Mouse (Mus musculus) heart, postnatal 10 days (tissue): Measurements from ENCODE around the gene Ercc6l. TPM values are rescaled to one million over a fixed set of nuclear protein-coding genes. Genes with fewer than 3 reads are reported as not detected.

Source experiments
- DNase-seq, 2 experiments: peaks; one replicate each; pipeline ENCODE4 v3.0.0; 2021
- intact Hi-C: fragments of 180-260 bp; cut with DNase I; formaldehyde crosslinking; loops from one replicate; pipeline ENCODE4 v1.15.1; 2025
- total RNA-seq, 2 experiments: library from RNA; stranded (reverse); gene quantifications; 2 replicates each; pipeline ENCODE4 v1.2.3; 2021

Ercc6l gene
- 1 to 10 TPM; 2.4 to 2.5 TPM for total RNA-seq

- intact Hi-C loops: loop anchor here (2.0 kb wide), 1 partner anchor 32 kb away; the partner anchor contains the start of gene Rps4x
- peak; percentile 93 to 94 for DNase-seq
Observed at GRCm38 (mm10) chrX:102156618-102157422, at the start of gene Ercc6l. Gene Ercc6l (minus strand): TSS chrX:102157091.

- no peak for DNase-seq
- intact Hi-C loops: no loop called here
Observed at GRCm38 (mm10) chrX:102190840-102191239, 33.9 kb upstream of the Ercc6l start.

DNA sequence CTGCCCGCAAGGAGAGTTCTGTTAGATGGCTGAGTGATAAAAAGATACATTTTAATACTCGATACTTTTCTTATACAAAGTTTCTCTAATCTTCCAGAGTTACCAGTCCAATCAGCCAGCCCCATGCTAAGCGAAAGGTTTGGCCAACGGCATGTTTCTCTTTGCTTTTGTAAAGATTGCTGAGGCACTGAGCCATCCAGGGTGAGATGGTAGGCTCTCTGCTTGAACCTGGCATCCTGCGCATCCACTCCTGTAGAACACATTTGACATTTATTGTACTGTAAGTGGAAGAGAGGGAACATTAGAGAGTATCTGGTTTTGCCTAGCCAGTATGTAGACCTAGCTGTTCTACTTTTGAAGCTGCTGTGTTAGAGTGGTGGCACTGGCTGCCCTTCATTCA lies 32.7 kb upstream of the Ercc6l start:
- DNase-seq: no peak
- intact Hi-C loops: loop anchor here (2.0 to 10.0 kb wide), 3 partner anchors 33 to 235 kb away; partner anchors contain the start of gene Ercc6l

DNA sequence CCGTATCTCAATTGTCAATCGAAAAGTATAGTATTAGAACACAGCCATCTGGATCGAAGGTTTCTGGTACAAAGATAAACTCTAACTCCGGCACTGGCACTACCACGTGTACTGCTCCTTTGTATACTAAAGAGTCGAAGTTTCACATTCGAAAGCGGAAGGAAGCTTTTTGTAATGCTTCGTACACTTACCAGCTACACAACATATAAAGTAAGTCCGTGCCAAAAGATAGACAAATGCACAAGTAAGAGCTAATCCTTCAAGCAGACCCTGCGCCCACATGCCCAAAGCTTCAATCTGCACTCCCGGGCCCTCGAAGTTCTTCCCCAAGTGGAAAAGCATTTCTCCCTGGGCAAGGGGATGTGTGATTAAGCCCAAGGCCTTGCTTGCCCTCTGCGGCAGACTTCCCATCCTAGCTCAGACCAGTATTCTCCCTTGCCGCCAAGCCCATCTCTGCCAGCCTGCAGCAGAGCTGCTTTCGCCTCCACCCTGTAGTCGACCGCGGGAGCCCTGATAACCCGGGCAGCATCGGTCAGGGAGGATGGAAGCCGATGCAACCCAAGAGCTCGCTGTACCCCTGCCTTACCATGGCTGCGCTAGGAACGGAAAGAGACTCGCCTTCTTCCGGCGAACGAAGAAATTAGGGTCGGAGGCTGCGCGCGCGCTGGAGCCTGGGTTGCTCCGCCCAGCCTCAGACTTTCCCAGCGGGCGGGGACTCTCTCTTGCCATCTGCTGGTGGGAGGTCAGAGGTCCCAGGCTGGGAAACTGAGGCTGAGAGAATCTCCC lies 32.0 kb upstream of the Ercc6l start, which contains the start of gene Rps4x:
Gene Rps4x (minus strand): TSS at position 683 of the 786 bp plus-strand sequence.
- intact Hi-C loops: loop anchor here (2.0 to 10.0 kb wide), 3 partner anchors 32 to 234 kb away; partner anchors contain the start of gene Ercc6l
- DNase-seq: peak; percentile 83 to 87

DNA sequence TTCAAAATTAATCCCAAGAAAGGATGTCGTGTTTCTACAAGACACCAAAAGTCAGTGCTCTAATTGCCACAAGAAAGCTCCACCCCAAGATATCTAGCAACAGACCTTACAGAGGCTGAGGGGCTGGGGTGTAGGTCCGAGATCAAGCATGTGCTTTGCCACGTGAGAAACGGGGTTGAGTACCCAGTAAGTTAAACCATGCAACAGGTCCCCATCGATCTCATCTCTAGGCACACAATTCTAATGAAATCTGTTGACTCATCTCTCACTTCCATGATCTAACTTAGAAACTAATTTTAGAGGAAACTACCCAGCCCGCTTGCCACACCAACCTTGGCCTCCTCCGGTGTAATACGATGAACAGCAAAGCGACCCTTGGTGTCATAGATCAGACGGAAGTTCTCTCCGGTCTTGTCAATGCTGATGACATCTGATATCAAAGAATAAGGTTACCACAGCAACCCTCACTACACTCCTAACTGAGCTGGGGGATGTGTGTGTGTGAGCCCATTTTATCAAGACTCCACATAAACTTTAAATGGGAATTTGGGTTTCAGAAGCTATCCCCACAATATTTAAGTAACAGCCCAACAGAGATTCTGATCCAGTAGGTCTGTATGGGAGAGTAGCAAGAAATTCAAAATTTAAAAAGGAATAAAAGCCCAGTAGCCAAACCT lies 30.3 kb upstream of the Ercc6l start:
- intact Hi-C loops: loop anchor here (10.0 kb wide), 1 partner anchor 232 kb away; no protein-coding TSS in a partner anchor
- no peak for DNase-seq

GRCm38 (mm10) chrX:102182575-102182974 lies 25.7 kb upstream of the Ercc6l start:
- DNase-seq: no peak
- intact Hi-C loops: loop anchor here (10.0 kb wide), 1 partner anchor 228 kb away; no protein-coding TSS in a partner anchor

DNA sequence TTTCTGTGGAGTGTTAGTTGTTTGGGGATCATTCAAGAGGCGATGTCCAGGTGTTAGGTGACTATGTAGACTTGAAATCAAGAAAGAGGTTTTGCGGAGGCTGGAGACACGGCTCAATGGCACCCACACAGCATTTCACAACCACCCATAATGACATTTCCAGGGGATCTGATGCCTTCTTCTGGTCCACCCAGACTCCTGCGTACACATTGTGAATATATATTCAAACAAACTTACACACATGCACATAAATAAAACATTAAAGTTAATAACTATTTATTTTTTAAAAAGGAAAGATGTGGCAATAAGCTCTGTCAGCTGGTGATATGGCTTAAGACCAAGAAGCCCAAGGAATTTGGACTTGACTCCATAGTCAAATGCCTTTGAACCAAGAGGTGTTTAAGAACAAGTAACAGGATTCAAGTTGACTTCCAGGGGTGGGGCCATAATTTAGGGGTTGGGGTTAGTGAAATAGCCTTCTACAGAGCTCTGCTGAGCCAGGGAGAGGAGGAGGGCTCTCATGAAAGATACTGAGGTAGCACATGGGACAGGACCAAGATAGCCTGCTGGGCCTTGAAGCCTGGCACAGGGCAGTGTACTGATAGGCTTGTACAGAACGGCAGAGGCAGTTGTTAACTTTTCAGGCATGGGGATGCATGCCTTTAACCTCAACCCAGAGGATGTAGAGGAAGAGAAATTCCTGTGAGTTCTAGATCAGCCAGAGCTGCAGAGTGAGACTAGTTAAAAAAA lies 18.8 kb upstream of the Ercc6l start:
- DNase-seq: no peak
- intact Hi-C loops: no loop called here

- no peak for DNase-seq
- intact Hi-C loops: no loop called here
Observed at GRCm38 (mm10) chrX:102170900-102171299, 14.0 kb upstream of the Ercc6l start.

- intact Hi-C loops: no loop called here
- DNase-seq: no peak
Observed at GRCm38 (mm10) chrX:102170135-102170534, 13.2 kb upstream of the Ercc6l start.

GRCm38 (mm10) chrX:102169724-102170123 lies 12.8 kb upstream of the Ercc6l start:
- no peak for DNase-seq
- intact Hi-C loops: no loop called here

DNA sequence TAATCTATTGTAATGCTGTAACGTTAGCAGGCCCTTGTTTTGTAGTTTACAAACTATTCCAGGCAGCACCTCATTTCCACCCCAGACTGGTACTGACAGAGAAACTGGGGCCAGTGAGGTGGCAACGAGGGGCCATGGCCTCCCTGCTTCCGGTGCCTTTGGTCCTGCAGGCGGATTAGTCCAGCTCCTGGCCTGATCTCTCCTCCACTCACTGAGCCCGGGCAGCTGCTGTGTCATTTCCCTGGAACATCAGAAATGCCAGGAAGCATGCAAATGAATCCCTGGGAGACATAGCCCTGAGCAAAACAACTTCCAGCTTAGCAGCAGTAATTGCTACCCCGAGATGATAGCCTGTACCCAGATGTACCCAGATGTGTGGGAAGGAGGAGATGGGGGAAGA lies 10.1 kb upstream of the Ercc6l start:
- intact Hi-C loops: no loop called here
- DNase-seq: no peak

- DNase-seq: no peak
- intact Hi-C loops: no loop called here
Observed at GRCm38 (mm10) chrX:102166521-102166920, 9.6 kb upstream of the Ercc6l start.

- peak in 1 of 2 experiments; percentile 19 for DNase-seq
Observed at GRCm38 (mm10) chrX:102163529-102163928, 6.6 kb upstream of the Ercc6l start.

GRCm38 (mm10) chrX:102163096-102163495 lies 6.2 kb upstream of the Ercc6l start:
- no peak for DNase-seq
- intact Hi-C loops: no loop called here

More at GRCm38 (mm10) chrX:102163529-102163928, 6.6 kb upstream of the Ercc6l start:
- intact Hi-C loops: no loop called here

DNA sequence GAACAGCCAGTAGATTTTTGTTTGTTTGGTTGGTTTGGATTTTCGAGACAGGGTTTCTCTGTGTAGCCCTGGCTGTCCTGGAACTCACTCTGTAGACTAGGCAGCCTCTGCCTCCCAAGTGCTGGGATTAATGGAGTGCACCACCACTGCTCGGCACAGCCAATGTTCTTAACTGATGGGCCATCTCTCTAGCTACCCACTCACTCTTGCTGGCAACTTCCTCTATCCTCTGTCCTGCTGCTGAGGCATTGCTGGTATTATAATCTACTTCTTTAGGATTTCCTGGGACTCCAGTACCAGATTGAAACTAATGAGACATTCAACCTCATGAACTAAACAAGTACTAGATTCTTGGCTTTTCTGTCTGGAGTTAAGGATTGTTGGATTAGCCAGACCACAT lies 3.6 kb upstream of the Ercc6l start:
- intact Hi-C loops: loop anchor here (2.0 kb wide), 1 partner anchor 320 kb away; no protein-coding TSS in a partner anchor
- DNase-seq: no peak

GRCm38 (mm10) chrX:102159778-102160177 lies 2.9 kb upstream of the Ercc6l start:
- intact Hi-C loops: loop anchor here (2.0 kb wide), 1 partner anchor 321 kb away; no protein-coding TSS in a partner anchor
- peak; percentile 26 to 27 for DNase-seq

DNA sequence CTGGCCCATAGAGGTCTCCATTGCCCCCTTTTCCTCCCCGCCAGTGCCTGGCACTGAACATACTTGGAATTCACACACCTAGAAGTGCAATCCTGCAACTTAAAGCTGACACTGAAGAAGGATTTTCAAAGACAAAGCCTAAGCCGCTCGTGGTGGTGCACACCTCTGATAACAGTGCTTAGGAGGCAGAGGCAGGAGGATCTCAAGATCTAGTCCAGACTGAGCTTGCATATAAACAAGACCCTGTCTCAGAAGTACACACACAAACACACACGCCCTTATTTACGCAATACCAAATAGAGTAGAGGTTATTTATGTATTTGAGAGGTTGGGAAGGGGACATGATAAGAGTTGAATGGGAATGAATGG lies 516 bp upstream of the Ercc6l start:
- intact Hi-C loops: loop anchor here (2.0 kb wide), 1 partner anchor 31 kb away; the partner anchor contains the start of gene Rps4x

GRCm38 (mm10) chrX:102141157-102141556 lies 15.7 kb downstream of the Ercc6l start:
- DNase-seq: no peak
- intact Hi-C loops: no loop called here

More for the DNA sequence above, 516 bp upstream of the Ercc6l start:
- no peak for DNase-seq

DNA sequence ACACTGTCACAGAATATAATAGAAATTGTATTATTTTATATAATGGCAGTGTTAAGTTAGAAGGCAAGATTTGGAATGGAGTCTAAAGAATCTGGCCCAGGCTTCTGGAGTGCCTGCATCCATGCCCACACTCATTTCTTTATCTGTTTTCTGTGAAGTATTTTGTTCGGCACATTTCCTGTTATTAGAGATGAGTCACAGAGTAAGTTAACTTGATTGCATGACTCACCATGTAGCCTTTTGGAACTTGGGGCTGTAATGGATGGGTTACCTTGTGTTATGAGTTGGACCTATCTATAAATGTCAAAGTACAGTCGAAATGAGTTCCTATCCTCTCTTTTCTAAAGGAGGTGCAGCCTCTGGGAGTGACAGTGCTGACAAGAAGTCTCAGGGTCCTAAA lies 35.6 kb downstream of the Ercc6l start:
- intact Hi-C loops: no loop called here
- no peak for DNase-seq
